Mouse (Mus musculus) heart, embryonic 12.5 days (tissue): Measurements from ENCODE around the gene Tlcd2. TPM values are rescaled to one million over a fixed set of nuclear protein-coding genes. Genes with fewer than 3 reads are reported as not detected.

Experiments
- ATAC-seq: fragments of 200-750 bp; cut with Nextera tagmentation; 2 replicates; pipeline ENCODE4 v1.8.0; 2017; ENCODE audit warnings: moderate TSS enrichment, moderate library complexity; ENCODE audit not compliant: insufficient number of reproducible peaks, low FRiP score
- H3K27ac ChIP-seq: fragments of 300-500 bp; sonication (generic); 2 replicates; pipeline ENCODE4 v1.5.1; 2016; ENCODE audit warnings: mild to moderate bottlenecking, moderate library complexity; ENCODE audit not compliant: poor library complexity, severe bottlenecking
- H3K27me3 ChIP-seq: fragments of 300-500 bp; sonication (generic); replicated peaks from 2 replicates; pipeline ENCODE4 v1.6.1; 2016; ENCODE audit warnings: mild to moderate bottlenecking, moderate library complexity
- H3K36me3 ChIP-seq: fragments of 300-500 bp; sonication (generic); 2 replicates; pipeline ENCODE4 v1.6.1; 2016; ENCODE audit warnings: mild to moderate bottlenecking, moderate library complexity
- H3K4me1 ChIP-seq: fragments of 300-500 bp; sonication (generic); replicated peaks from 2 replicates; pipeline ENCODE4 v1.6.1; 2016; ENCODE audit warnings: mild to moderate bottlenecking
- H3K4me2 ChIP-seq: fragments of 300-500 bp; sonication (generic); 2 replicates; pipeline ENCODE4 v1.6.1; 2016; ENCODE audit warnings: mild to moderate bottlenecking, moderate library complexity
- H3K4me3 ChIP-seq: fragments of 300-500 bp; sonication (generic); 2 replicates; pipeline ENCODE4 v1.5.1; 2016; ENCODE audit warnings: mild to moderate bottlenecking
- H3K9ac ChIP-seq: fragments of 300-500 bp; sonication (generic); 2 replicates; pipeline ENCODE4 v1.6.1; 2016; ENCODE audit warnings: mild to moderate bottlenecking, moderate library complexity
- H3K9me3 ChIP-seq: fragments of 300-500 bp; sonication (generic); replicated peaks from 2 replicates; pipeline ENCODE4 v1.6.1; 2016; ENCODE audit warnings: mild to moderate bottlenecking, moderate library complexity
- WGBS: fragments of 180-500 bp; shearing (Covaris S2); methylation state at CpG from one replicate; pipeline ENCODE4 v1.1.7; 2016; 5-methylcytosine and 5-hydroxymethylcytosine counted together
- polyA plus RNA-seq: library from polyadenylated mRNA; unstranded; fragments of >200 nt; fragmentation: Nextera tagmentation; extraction: Ambion mirVana; gene quantifications from 2 replicates; pipeline ENCODE4 v1.2.1, GENCODE M21; 2016

Tlcd2 gene
- polyA plus RNA-seq, 1 experiment from 2014 or later, result 13.1 TPM

DNA sequence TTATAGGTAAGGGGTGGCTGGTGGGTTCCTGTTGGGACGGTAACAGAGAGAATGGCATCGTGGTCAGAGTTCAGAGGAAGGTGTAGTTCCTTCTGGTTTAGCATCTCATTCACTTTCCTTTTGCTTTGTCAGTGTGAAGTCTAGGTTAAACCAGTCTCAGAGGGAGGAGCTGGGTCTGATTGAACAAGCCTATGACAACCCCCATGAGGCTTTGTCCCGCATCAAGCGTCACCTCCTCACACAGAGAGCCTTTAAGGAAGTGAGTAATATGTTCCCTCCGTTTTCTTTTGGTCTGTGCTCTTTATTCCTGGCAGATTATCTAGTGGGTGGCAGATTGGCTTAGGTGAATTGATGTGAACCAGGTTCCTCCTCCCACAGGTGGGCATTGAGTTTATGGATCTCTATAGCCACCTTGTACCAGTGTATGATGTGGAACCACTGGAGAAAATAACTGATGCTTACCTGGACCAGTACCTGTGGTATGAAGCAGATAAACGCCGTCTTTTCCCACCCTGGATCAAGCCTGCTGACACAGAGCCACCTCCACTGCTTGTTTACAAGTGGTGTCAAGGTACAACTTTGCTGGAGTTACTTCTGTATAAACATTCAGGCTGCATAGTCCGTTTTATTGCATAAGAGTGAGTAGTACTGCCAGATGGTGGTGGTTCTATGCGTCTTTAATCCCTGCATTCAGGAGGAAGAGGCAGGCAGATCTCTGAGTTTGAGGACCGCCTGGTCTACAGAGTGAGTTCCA, 33.0 kb downstream of the Tlcd2 start:
- H3K9me3 ChIP-seq, result no peaks in the 10 kb centered on the region
- H3K4me3 ChIP-seq, result no peak overlapping the region
- 91% methylated on average over 10 of the region's 10 CpGs for WGBS
- no peak overlapping the region for H3K4me2 ChIP-seq
- H3K27me3 ChIP-seq, result no peaks in the 10 kb centered on the region
- H3K4me1 ChIP-seq, result no peaks in the 10 kb centered on the region
- H3K36me3 ChIP-seq, result peaks cover 95% of the 10 kb centered on the region
- no peak overlapping the region for H3K27ac ChIP-seq
- H3K9ac ChIP-seq, result no peak overlapping the region
- no peak for ATAC-seq

DNA sequence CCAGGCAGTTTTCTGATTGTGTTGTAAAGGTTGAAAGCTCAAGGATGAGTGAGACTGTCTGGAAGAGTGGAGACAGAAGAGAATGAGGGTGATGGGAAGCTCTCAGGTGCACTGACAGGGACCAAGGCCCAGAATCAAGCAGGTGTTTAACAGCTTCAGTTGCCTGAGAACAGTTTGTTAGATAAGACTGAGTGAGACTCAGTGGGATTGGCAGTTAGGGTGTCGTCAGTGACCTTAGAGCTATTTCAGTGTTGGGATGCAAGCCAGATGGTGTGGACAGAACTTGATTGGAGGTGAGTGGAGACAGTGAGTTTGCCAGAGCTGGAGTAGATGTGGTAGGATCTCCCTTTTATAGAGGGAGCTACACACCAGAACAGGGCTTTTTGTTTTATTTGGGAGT, 36.6 kb downstream of the Tlcd2 start:
- Histone ChIP-seq H3K4me2 (no peak overlapping the region), H3K36me3 (peaks cover 95% of the 10 kb centered on the region), H3K9ac (no peak overlapping the region), H3K4me3 (no peak overlapping the region), H3K9me3 (no peaks in the 10 kb centered on the region), H3K27me3 (no peaks in the 10 kb centered on the region), H3K4me1 (no peaks in the 10 kb centered on the region), H3K27ac (no peak overlapping the region)
- 36% methylated on average over 1 of the region's 1 CpGs for WGBS
- ATAC-seq, result no peak

DNA sequence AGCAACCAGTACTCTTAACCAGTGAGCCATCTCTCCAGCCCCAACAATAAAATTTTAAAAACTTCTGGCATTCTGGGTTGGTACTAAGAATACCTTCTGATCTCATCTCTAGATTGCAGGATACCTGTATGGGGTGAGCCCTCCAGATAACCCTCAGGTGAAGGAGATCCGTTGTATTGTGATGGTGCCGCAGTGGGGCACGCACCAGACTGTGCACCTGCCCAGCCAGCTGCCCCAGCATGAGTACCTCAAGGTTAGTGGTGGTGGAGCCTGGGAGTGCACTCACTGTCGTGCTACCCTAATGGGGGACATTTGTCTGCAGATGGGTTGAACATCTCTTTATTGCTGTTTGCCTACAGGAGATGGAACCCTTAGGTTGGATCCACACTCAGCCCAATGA, 46.6 kb downstream of the Tlcd2 start:
- Histone ChIP-seq H3K4me2 (no peak overlapping the region), H3K27ac (no peak overlapping the region), H3K4me3 (no peak overlapping the region), H3K36me3 (peaks cover 57% of the 10 kb centered on the region), H3K27me3 (no peaks in the 10 kb centered on the region), H3K9me3 (no peaks in the 10 kb centered on the region), H3K4me1 (peaks cover 24% of the 10 kb centered on the region), H3K9ac (no peak overlapping the region)
- ATAC-seq, result no peak
- 93% methylated on average over 4 of the region's 4 CpGs for WGBS

- Histone ChIP-seq H3K27ac (peak overlapping the region; percentile 88), H3K4me2 (no peak overlapping the region), H3K4me3 (no peak overlapping the region), H3K9ac (peak overlapping the region; percentile 78; the same call in 1 of the 2 replicates), H3K9me3 (no peaks in the 10 kb centered on the region), H3K36me3 (peaks cover 50% of the 10 kb centered on the region), H3K27me3 (no peaks in the 10 kb centered on the region), H3K4me1 (peaks cover 26% of the 10 kb centered on the region)
- 73% methylated on average over 8 of the region's 8 CpGs for WGBS
- no peak for ATAC-seq
Measured at GRCm38 (mm10) chr11:75508904-75509303, 47.4 kb downstream of the Tlcd2 start.

DNA sequence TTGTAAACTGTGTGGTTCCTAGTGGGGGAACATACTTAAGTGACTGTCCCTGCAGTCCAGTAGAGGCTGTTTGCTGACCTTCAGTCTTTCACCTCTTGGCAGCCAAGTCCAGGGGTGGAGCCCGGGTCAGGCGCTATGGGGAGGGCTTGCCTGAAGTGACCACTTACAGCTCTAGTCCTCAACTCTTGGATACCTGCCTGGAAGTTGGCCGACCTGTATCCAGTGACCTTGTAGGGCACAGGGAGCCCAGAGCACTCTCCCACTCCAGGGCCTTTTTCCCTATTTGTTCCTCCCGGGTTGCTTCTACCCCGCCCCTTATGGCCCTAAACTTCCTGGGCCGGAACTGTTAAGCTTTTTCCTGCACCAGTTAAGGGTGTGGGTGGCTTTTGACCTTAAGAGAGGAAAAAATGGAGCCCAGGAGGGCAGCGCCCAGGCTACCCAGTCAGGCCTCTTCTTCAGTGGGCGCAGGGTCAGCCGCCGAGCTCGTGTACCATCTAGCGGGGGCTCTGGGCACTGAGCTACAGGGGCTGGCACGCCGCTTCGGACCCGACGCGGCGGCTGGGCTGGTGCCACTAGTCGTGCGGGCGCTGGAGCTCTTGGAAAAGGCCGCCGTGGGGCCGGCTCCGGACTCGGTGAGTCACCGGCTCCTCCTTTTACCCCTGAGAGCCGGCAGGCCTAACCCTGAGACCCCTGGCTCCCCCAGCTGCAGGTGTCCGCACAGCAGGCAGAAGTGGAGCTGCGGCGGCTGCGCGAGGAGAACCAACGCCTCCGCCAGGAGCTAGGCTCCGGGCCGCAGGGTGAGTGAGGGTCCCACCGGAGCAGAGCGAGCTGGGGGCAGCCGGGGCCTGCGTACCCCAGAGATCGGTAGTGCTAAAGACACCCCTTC, 48.5 kb downstream of the Tlcd2 start, which contains the start of gene Rilp:
TSS of gene Rilp (plus strand) at position 354 of the 886 bp plus-strand sequence.
- Histone ChIP-seq H3K27me3 (no peaks in the 10 kb centered on the region), H3K36me3 (peaks cover 40% of the 10 kb centered on the region), H3K9me3 (no peaks in the 10 kb centered on the region), H3K4me1 (peaks cover 29% of the 10 kb centered on the region), H3K4me2 (peak within 1 kb of the TSS; percentile 96), H3K4me3 (peak within 1 kb of the TSS; percentile 57), H3K27ac (peak within 1 kb of the TSS; percentile 88), H3K9ac (peak within 1 kb of the TSS; percentile 78)
- WGBS, result under 1% methylated on average over 43 of the region's 43 CpGs
- ATAC-seq, result peak; percentile 78

DNA sequence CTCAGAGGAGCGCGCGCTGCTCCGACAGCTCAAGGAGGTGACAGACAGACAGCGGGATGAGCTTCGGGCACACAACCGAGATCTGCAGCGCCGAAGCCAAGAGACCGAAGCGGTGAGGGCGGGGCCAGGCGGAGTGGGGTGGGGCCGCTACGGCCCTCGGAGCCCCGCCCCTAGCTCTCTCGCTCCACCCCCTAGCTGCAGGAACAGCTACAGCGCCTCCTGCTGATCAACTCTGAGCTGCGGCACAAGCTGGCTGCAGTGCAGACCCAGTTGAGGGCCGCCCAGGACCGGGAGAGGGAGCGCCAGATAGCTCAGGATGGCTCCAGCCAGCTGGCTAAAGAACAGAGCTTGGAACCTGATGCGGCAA, 49.1 kb downstream of the Tlcd2 start:
- peaks cover 40% of the 10 kb centered on the region for H3K36me3 ChIP-seq

GRCm38 (mm10) chr11:75511213-75511612, 49.7 kb downstream of the Tlcd2 start:
- Histone ChIP-seq H3K36me3 (peaks cover 34% of the 10 kb centered on the region), H3K4me1 (peaks cover 29% of the 10 kb centered on the region), H3K9me3 (no peaks in the 10 kb centered on the region), H3K9ac (no peak overlapping the region), H3K27me3 (no peaks in the 10 kb centered on the region), H3K27ac (no peak overlapping the region), H3K4me3 (no peak overlapping the region), H3K4me2 (no peak overlapping the region)
- no peak for ATAC-seq
- 79% methylated on average over 6 of the region's 6 CpGs for WGBS

More for the DNA sequence above, 49.1 kb downstream of the Tlcd2 start:
- Histone ChIP-seq H3K4me1 (peaks cover 29% of the 10 kb centered on the region), H3K27ac (peak overlapping the region; percentile 88; the same call in 1 of the 2 replicates), H3K27me3 (no peaks in the 10 kb centered on the region), H3K4me3 (peak overlapping the region; percentile 57), H3K9me3 (no peaks in the 10 kb centered on the region), H3K4me2 (peak overlapping the region; percentile 96), H3K9ac (peak overlapping the region; percentile 78)
- 4% methylated on average over 23 of the region's 24 CpGs for WGBS
- peak; percentile 88 for ATAC-seq

DNA sequence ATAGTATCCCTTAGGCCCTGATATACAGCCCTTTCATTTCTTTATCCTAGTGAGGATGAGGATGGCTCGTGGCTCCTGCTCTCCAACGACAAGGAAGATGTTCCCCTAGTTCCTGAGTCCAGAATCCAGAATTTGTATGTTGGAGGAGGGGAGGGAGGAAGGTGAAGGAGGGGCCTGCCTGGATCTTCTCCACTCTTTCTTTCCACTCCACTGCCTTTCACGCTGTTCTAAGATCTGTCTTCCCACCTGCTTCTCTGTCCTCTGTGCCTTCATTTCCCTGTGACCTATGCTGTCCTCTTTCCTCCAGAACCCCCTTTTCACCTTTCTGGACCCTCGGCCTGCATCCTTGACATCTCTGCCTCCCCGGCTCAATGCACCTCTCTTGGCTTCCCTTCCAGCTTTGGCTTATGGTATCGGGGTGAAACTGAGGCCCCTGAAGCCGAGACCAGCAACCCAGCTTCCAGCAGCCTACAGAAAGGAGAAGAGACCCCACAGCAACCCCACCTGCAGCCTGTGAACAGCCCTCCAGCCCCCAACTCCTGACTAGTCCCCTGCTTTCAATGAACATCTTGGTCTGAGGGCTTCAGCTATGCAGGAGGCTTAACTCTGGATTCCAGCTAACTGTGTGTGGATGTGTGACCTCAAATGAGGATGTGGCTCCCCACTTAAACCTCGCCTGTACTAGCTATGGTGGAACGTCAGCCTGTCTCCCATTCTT, 50.9 kb downstream of the Tlcd2 start:
- H3K9ac ChIP-seq, result no peak overlapping the region; the same call in 1 of the 2 replicates
- no peak overlapping the region for H3K27ac ChIP-seq
- ATAC-seq, result no peak
- peaks cover 30% of the 10 kb centered on the region for H3K36me3 ChIP-seq
- no peak overlapping the region for H3K4me3 ChIP-seq
- no peak overlapping the region for H3K4me2 ChIP-seq
- H3K27me3 ChIP-seq, result no peaks in the 10 kb centered on the region
- WGBS, result 74% methylated on average over 9 of the region's 9 CpGs
- H3K9me3 ChIP-seq, result no peaks in the 10 kb centered on the region
- peaks cover 29% of the 10 kb centered on the region for H3K4me1 ChIP-seq

GRCm38 (mm10) chr11:75513336-75513735, 51.8 kb downstream of the Tlcd2 start, which contains the start of gene Scarf1:
Gene Scarf1, plus strand, starts transcription at chr11:75513540.
- Histone ChIP-seq H3K4me1 (peaks cover 29% of the 10 kb centered on the region), H3K36me3 (peaks cover 21% of the 10 kb centered on the region), H3K9me3 (no peaks in the 10 kb centered on the region), H3K27ac (peak within 1 kb of the TSS; percentile 39), H3K9ac (peak within 1 kb of the TSS; percentile 49), H3K4me3 (peak within 1 kb of the TSS; percentile 45), H3K4me2 (peak within 1 kb of the TSS; percentile 61), H3K27me3 (no peaks in the 10 kb centered on the region)
- WGBS, result 50% methylated on average over 8 of the region's 8 CpGs
- ATAC-seq, result peak; percentile 39; the same call in 1 of the 2 replicates

DNA sequence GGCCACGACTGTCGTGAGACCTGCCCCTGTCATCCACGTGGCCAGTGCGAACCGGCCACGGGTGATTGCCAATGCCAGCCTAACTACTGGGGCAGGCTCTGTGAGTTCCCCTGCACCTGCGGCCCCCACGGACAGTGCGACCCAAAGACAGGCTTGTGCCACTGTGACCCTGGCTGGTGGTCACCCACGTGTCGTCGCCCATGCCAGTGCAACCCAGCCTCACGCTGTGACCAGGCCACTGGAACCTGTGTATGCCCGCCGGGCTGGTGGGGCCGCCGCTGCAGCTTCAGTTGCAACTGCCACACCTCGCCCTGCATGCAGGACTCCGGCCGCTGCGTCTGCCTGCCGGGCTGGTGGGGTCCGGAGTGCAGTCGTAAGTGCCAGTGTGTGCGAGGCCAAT, 53.7 kb downstream of the Tlcd2 start:
- 90% methylated on average over 25 of the region's 25 CpGs for WGBS
- Histone ChIP-seq H3K27ac (no peak overlapping the region), H3K9me3 (no peaks in the 10 kb centered on the region), H3K4me3 (no peak overlapping the region), H3K27me3 (no peaks in the 10 kb centered on the region), H3K4me2 (no peak overlapping the region), H3K4me1 (peaks cover 11% of the 10 kb centered on the region), H3K36me3 (0 out of 2 replicates have a peak, but pooled peaks cover 9% of the 10 kb centered on the region), H3K9ac (no peak overlapping the region)
- no peak for ATAC-seq
